Mouse (Mus musculus) CH12.LX (cell line): ENCODE results near the gene Peli1. TPM values are rescaled to one million over a fixed set of nuclear protein-coding genes. Genes with fewer than 3 reads are reported as not detected.

Experiments
- DNase-seq: peaks from one replicate; pipeline ENCODE4 v3.0.0-alpha.2; 2013; ENCODE audit errors: extremely low read depth
- H3K27ac ChIP-seq: 2 replicates; pipeline ENCODE4 v1.5.1; 2012; ENCODE audit warnings: low read depth, mild to moderate bottlenecking, control low read depth, moderate library complexity; ENCODE audit not compliant: insufficient read depth
- H3K27me3 ChIP-seq: replicated peaks from 2 replicates; pipeline ENCODE3; 2012; ENCODE audit warnings: inconsistent platforms
- H3K36me3 ChIP-seq, 2 experiments: replicated peaks in 1 of 2; 2 replicates each; pipeline versions ENCODE3 to v1.6.1; 2012; ENCODE audit warnings: inconsistent platforms in 1 of 2, low read length in 1 of 2, mild to moderate bottlenecking in 1 of 2, mixed read lengths in 1 of 2, moderate library complexity in 1 of 2; ENCODE audit not compliant: control insufficient read depth in 1 of 2, insufficient read depth in 1 of 2
- H3K4me1 ChIP-seq, 2 experiments: 2 replicates each; pipeline ENCODE4 v1.6.1; 2012; ENCODE audit warnings: inconsistent platforms in 1 of 2, moderate library complexity in 1 of 2; ENCODE audit not compliant: insufficient read depth in 2 of 2, control insufficient read depth in 1 of 2
- H3K4me2 ChIP-seq: 2 replicates; pipeline ENCODE4 v1.6.1; 2012; ENCODE audit warnings: low read depth, mild to moderate bottlenecking, control low read depth; ENCODE audit not compliant: poor library complexity, insufficient read depth, severe bottlenecking
- H3K4me3 ChIP-seq, 3 experiments: fragments of 150-350 bp in 1 of 3; sonication (generic) in 1 of 3; replicated peaks in 1 of 3; 2 replicates each; pipeline versions ENCODE3 to v1.5.1; 2011 to 2012; ENCODE audit warnings: low read depth in 2 of 3, low read length in 2 of 3, mild to moderate bottlenecking in 2 of 3, moderate library complexity in 2 of 3, control low read depth in 1 of 3, improper control_type of control experiment in 1 of 3, inconsistent platforms in 1 of 3, mixed read lengths in 1 of 3; ENCODE audit not compliant: poor library complexity in 1 of 3
- H3K79me2 ChIP-seq: replicated peaks from 2 replicates; pipeline ENCODE4 v1.6.1; 2012; ENCODE audit warnings: mild to moderate bottlenecking, moderate library complexity; ENCODE audit not compliant: control insufficient read depth, poor library complexity, insufficient read depth, severe bottlenecking; ENCODE audit errors: extremely low read depth
- H3K9ac ChIP-seq: 2 replicates; pipeline ENCODE4 v1.6.1; 2012; ENCODE audit warnings: low read depth, mild to moderate bottlenecking, control low read depth, moderate library complexity; ENCODE audit not compliant: insufficient read depth
- H3K9me3 ChIP-seq: replicated peaks from 2 replicates; pipeline ENCODE3; 2012; ENCODE audit warnings: low read length, inconsistent platforms, mixed read lengths
- CHD1 ChIP-seq: IDR thresholded peaks from 2 replicates; pipeline ENCODE4 v1.6.1; 2012; ENCODE audit warnings: low read depth, low read length, improper control_type of control experiment, inconsistent platforms
- E2F4 ChIP-seq: IDR thresholded peaks from 2 replicates; pipeline ENCODE4 v1.6.1; 2011; ENCODE audit warnings: low read depth, low read length, improper control_type of control experiment; ENCODE audit not compliant: insufficient replicate concordance
- EP300 ChIP-seq: IDR thresholded peaks from 2 replicates; pipeline ENCODE4 v1.6.1; 2011; ENCODE audit warnings: low read length, improper control_type of control experiment
- ETS1 ChIP-seq: conservative IDR thresholded peaks from 2 replicates; pipeline ENCODE4 v1.6.1; 2012; ENCODE audit warnings: low read depth, mild to moderate bottlenecking, inconsistent platforms, low read length, improper control_type of control experiment, moderate library complexity
- GABPA ChIP-seq: IDR thresholded peaks from 2 replicates; pipeline ENCODE4 v1.6.1; 2012; ENCODE audit warnings: low read depth, low read length, improper control_type of control experiment, inconsistent platforms; ENCODE audit not compliant: insufficient replicate concordance
- HCFC1 ChIP-seq: IDR thresholded peaks from 2 replicates; pipeline ENCODE4 v1.6.1; 2012; ENCODE audit warnings: low read depth, mild to moderate bottlenecking, inconsistent platforms, low read length, improper control_type of control experiment
- IRF4 ChIP-seq: IDR thresholded peaks from 2 replicates; pipeline ENCODE4 v1.6.1; 2014; ENCODE audit warnings: low read depth, mild to moderate bottlenecking, inconsistent platforms, low read length, improper control_type of control experiment
- KAT2A ChIP-seq: IDR thresholded peaks from 2 replicates; pipeline ENCODE4 v1.6.1; 2012; ENCODE audit warnings: low read length, improper control_type of control experiment, inconsistent platforms; ENCODE audit not compliant: insufficient replicate concordance
- MAZ ChIP-seq: IDR thresholded peaks from 2 replicates; pipeline ENCODE4 v1.6.1; 2012; ENCODE audit warnings: low read depth, mild to moderate bottlenecking, inconsistent platforms, low read length, improper control_type of control experiment, moderate library complexity
- PAX5 ChIP-seq: IDR thresholded peaks from 2 replicates; pipeline ENCODE4 v1.6.1; 2012; ENCODE audit warnings: low read length, inconsistent platforms, mixed read lengths
- POLR2A ChIP-seq: IDR thresholded peaks from 2 replicates; pipeline ENCODE4 v1.6.1; 2011; ENCODE audit warnings: low read depth, mild to moderate bottlenecking, improper control_type of control experiment, low read length
- TBP ChIP-seq: conservative IDR thresholded peaks from 2 replicates; pipeline ENCODE4 v1.6.1; 2011; ENCODE audit warnings: low read depth, low read length, improper control_type of control experiment
- TCF12 ChIP-seq: IDR thresholded peaks from 2 replicates; pipeline ENCODE4 v1.6.1; 2014; ENCODE audit warnings: low read depth, mild to moderate bottlenecking, inconsistent platforms, low read length, improper control_type of control experiment
- USF1 ChIP-seq: IDR thresholded peaks from 2 replicates; pipeline ENCODE4 v1.6.1; 2014; ENCODE audit warnings: low read depth, mild to moderate bottlenecking, inconsistent platforms, low read length, improper control_type of control experiment
- ZNF384 ChIP-seq: IDR thresholded peaks from 2 replicates; pipeline ENCODE4 v1.6.1; 2012; ENCODE audit warnings: low read depth, low read length, improper control_type of control experiment, inconsistent platforms
- dilution Hi-C: fragments of 300-500 bp; cut with MboI; formaldehyde crosslinking; loops from 2 replicates; pipeline ENCODE4 v1.14.3; 2020; ENCODE audit warnings: low sequenced_read_pairs; ENCODE audit not compliant: extremely low pct_unique_long_range_greater_than_20kb, extremely low pct_ligation_motif_present
- in situ Hi-C: fragments of 300-500 bp; cut with MboI; formaldehyde crosslinking; loops from 3 replicates; pipeline ENCODE4 v1.14.3; 2019; ENCODE audit warnings: low sequenced_read_pairs, low pct_ligation_motif_present, low pct_unique_long_range_greater_than_20kb, mixed read lengths
- polyA plus RNA-seq: library from polyadenylated mRNA; unstranded; fragments of >175 nt; gene quantifications from 2 replicates; pipeline ENCODE4 v1.2.1, GENCODE M21; 2012; ENCODE audit warnings: low read depth; ENCODE audit not compliant: insufficient read length
- total RNA-seq, 2 experiments: library from RNA; depleted of rRNA; stranded (reverse); fragments of 300-350 nt in 1 of 2; fragments of >200 nt in 1 of 2; gene quantifications; 2 replicates each; pipeline ENCODE4 v1.2.3; 2012 to 2014

Gene Peli1
- total and polyA plus RNA-seq, 3 experiments: 6.7 to 25.9 (median 14.8) TPM

DNA sequence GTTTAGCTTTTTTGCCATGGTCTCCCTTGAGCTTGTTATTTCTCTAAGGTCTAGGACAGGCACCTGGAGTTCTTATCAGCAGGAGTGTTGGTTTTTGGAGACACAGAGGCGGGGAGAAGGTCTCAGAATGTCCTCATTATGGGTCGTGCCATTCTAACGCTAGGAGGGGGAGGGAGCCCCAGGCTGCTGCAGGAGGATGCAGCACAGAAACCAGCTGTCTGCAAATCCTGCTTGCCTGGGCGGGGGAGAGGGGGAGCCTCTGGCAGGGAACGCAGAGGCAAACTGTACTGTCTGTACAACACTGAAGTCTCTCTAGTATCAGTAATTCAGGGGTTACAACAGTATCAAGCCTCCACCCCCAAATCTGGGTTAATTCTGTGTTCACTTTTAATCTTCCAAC lies 72.6 kb downstream of the Peli1 start:
- no peak overlapping the region for H3K27ac ChIP-seq
- TF ChIP-seq GABPA (no peak), CHD1 (no peak), ZNF384 (no peak), MAZ (no peak), TBP (no peak)
- no peaks in the 10 kb centered on the region for H3K79me2 ChIP-seq
- H3K4me3 ChIP-seq: no peak overlapping the region
- dilution Hi-C loops (no loop called here), in situ Hi-C loops (no loop called here)
- DNase-seq: no peak
- H3K27me3 ChIP-seq: no peaks in the 10 kb centered on the region
- H3K9me3 ChIP-seq: no peaks in the 10 kb centered on the region
- H3K36me3 ChIP-seq: no peaks in the 10 kb centered on the region
- H3K4me1 ChIP-seq: peaks cover 9 to 38% of the 10 kb centered on the region in 2 experiments
- H3K4me2 ChIP-seq: no peak overlapping the region
- no peak overlapping the region for H3K9ac ChIP-seq

DNA sequence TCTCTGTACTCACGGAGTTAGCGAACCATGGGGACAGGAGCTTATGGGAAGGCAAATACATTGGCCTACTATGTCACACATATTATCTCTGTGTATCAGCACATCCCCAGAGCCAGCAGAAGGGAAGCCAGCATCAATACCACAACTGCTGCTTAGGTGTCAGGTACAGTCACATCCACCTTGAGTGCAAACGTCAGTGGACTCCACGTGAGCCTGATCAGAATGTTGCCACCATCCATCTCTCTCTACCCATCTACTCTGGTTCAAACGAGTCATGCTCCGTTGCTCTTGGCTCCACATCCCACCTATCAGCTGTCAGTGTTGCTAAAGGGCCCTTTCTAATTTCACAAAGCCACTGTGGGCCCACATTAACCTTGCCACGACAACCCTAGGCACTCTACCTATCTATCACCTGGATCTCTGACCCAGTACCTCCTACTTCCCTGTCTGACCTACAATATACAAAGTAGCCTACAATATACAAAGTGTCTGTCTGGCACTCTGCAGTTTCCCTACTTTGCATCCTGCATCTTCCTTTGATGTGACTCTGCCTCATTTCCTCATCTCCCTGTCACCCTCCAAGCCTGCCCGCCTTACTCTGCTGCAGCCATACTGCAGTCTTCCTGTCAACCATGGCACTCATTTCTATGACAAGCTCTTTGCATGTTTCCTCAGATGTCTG lies 73.4 kb downstream of the Peli1 start:
- Histone ChIP-seq H3K36me3 (no peaks in the 10 kb centered on the region), H3K9ac (no peak overlapping the region), H3K27ac (no peak overlapping the region), H3K79me2 (no peaks in the 10 kb centered on the region), H3K4me2 (no peak overlapping the region), H3K27me3 (no peaks in the 10 kb centered on the region), H3K4me3 (no peak overlapping the region), H3K9me3 (peaks cover 6% of the 10 kb centered on the region), H3K4me1 (peaks cover 9 to 38% of the 10 kb centered on the region in 2 experiments)
- peak; percentile 41 for DNase-seq
- TF ChIP-seq USF1 (no peak), TCF12 (no peak), ETS1 (no peak), HCFC1 (no peak), POLR2A (no peak), PAX5 (0 out of 2 replicates have a peak, but pooled peaks have one; percentile 25), MAZ (0 out of 2 replicates have a peak, but pooled peaks have one; percentile 32), IRF4 (no peak), E2F4 (no peak), KAT2A (no peak), EP300 (peak; percentile 44)
- in situ Hi-C loops (no loop called here), dilution Hi-C loops (no loop called here)
